Mouse (Mus musculus): ENCODE results near the gene Magi1. TPM values are rescaled to one million over a fixed set of nuclear protein-coding genes. Genes with fewer than 3 reads are reported as not detected.
"Not testable (repeated sequence)": the region's sequence is repeated elsewhere in the genome, so short reads cannot be mapped to it uniquely, and the experiment has no call there.

Magi1 gene
- polyA plus RNA-seq, 1 experiment from 2014 or later = 12.0 TPM

DNA sequence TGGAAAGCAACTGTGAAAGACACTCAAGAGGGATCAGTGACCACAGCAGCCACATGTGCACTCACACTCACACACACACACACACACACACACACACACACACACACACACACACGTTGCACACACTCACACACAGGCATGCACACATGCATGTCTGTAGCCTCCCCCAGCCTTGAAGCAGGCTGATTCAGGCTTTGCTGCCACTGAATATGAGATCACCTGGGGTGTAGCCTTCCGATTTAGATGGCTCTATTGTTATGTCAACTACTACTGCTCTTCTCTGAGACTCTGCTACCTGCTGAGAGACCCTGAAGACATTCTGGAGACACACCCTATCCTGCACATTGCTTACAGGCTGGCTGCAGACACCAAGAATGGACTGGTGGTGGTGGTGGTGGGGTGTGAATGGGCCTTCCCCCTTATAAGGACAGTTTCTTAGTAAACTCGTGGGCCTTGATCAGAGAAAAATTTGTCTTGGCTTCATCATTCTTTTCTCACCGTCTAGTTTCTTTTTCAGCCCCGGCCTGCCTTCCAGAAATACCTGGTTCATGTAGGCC, 653.9 kb downstream of the Magi1 start:
- H3K4me1 ChIP-seq (ENCODE audit: control insufficient read depth, insufficient read depth, low read length); H3K9ac ChIP-seq (replicated peaks; ENCODE audit: low read length); H3K4me2 ChIP-seq (ENCODE audit: low read depth, low read length); ATAC-seq (replicated peaks; ENCODE audit: insufficient number of reproducible peaks, low FRiP score, low TSS enrichment, low read depth); H3K9me3 ChIP-seq (replicated peaks; ENCODE audit: control insufficient read depth, low read length); DNase-seq (ENCODE audit: low spot score); H3K27ac ChIP-seq (replicated peaks; ENCODE audit: low read depth, low read length); H3K4me3 ChIP-seq (ENCODE audit: low read depth, low read length); H3K27me3 ChIP-seq (ENCODE audit: control insufficient read depth, insufficient read depth, low read length); H3K36me3 ChIP-seq (replicated peaks; ENCODE audit: control insufficient read depth, insufficient read depth, low read depth, low read length): not testable (repeated sequence)
- 70% methylated on average over 5 of the region's 5 CpGs for WGBS

DNA sequence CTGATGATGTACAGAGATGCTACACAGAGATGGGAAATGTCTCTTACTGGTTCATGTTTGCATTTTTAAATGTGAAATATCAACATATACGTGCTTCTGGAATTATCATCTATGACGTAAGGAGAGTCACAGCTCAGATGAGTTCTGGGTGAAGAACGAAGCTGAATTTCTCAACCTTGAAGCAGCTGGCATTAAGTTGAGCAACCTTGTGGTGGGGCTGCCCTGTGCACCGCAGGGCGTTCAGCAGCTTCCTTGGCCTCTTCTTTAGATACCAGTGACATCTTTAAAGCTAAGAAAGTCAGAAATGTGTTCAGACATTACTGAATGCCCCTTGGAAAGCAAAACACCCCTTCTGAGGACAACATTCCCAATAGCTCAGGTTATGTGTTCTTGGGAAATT, 656.5 kb downstream of the Magi1 start:
- DNase-seq (ENCODE audit: low spot score) (no peak), ATAC-seq (replicated peaks; ENCODE audit: insufficient number of reproducible peaks, low FRiP score, low TSS enrichment, low read depth) (no peak)
- Histone ChIP-seq H3K9me3 (replicated peaks; ENCODE audit: control insufficient read depth, low read length) (no peaks in the 10 kb centered on the region), H3K27ac (replicated peaks; ENCODE audit: low read depth, low read length) (no peak overlapping the region), H3K4me3 (ENCODE audit: low read depth, low read length) (no peak overlapping the region), H3K9ac (replicated peaks; ENCODE audit: low read length) (no peak overlapping the region), H3K4me2 (ENCODE audit: low read depth, low read length) (no peak overlapping the region), H3K36me3 (replicated peaks; ENCODE audit: control insufficient read depth, insufficient read depth, low read depth, low read length) (no peaks in the 10 kb centered on the region), H3K4me1 (ENCODE audit: control insufficient read depth, insufficient read depth, low read length) (no peaks in the 10 kb centered on the region), H3K27me3 (ENCODE audit: control insufficient read depth, insufficient read depth, low read length) (no peaks in the 10 kb centered on the region)
- 89% methylated on average over 5 of the region's 5 CpGs for WGBS

Other genes starting within 250 kb of the Magi1 start
- gene Slc25a26, start 216.4 kb upstream of the Magi1 start, polyA plus RNA-seq (2014; fragmentation: Nextera tagmentation; extraction: Ambion mirVana) = 6.0 and 7.8 TPM in 2 replicates